Mouse (Mus musculus) testis, adult 2 months (tissue): ENCODE results near the gene Large1.

ENCODE experiments used
- CTCF ChIP-seq: fragments of 200-500 bp; IDR thresholded peaks from 2 replicates; pipeline ENCODE4 v1.5.1; 2012; ENCODE audit warnings: low read depth, mild to moderate bottlenecking, inconsistent platforms, low read length, moderate library complexity; ENCODE audit not compliant: control insufficient read depth, insufficient read depth, insufficient replicate concordance
- POLR2A ChIP-seq: fragments of 200-500 bp; IDR thresholded peaks from 2 replicates; pipeline ENCODE4 v1.6.1; 2012; ENCODE audit warnings: low read depth, mild to moderate bottlenecking, inconsistent platforms, low read length, moderate library complexity; ENCODE audit not compliant: control insufficient read depth

DNA sequence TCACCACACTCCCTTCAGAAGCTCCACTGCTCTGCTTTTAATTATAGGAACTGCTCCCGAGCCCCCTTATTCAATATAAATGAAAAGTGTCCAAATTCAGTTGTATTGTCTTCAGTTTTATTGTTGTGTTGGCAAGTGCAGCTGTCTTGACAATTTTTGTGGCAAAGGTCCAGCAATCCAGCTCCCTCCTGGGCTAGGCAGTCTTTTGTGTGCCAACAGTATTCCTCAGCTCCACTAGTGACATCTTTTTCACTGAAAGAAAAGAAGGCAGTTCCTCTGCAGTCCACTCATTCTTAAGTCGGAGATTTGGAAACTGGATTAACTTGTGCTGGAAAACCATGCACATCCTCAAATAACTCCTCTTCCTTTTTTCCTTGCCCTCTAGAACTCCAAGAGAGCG is 25.3 kb downstream of the Large1 start:
- TF ChIP-seq POLR2A (no peak), CTCF (no peak)
